Mouse (Mus musculus): Measurements from ENCODE around the gene Ttbk2. TPM values are rescaled to one million over a fixed set of nuclear protein-coding genes. Genes with fewer than 3 reads are reported as not detected.
A peak's percentile ranks its signal among the peaks of the same experiment; 100 is the strongest.

The Ttbk2 gene
- 9.9 TPM for polyA plus RNA-seq (2021)

DNA sequence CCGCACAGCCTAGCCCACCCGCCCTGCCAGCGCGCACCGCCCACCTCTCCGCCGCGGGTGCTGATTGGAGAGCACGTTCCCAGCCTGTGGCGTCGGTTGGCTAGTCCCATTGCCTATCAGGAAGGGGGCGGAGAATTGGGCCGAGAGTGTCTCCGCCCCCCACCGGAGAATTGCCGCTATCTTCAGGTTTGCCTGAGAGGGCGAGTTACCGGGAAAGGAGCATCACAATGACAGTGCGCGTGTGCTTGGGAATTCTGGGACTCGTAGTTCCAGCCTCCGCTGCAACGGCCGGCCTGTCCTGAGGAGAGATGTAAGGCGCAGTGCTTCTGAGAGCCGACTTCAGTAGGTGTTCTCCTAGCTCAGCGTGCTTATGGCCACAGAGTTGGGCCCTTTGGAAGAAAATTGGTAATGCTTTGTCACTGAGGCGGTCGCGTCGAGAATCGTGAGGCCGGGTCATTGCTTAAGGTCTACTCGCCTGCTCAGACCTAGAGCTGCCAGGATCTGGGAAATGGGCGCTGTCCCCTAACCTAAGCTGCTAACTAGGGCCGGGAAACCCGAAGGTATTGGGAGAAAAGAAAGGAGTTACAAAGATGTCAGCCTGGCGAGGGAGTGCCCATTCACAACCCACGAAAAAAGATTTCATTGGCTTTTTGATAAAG is at the start of gene Ttbk2:
Gene Ttbk2 (minus strand): TSS at position 181 of the 659 bp plus-strand sequence.
- H3K27me3 ChIP-seq: no peaks in the 10 kb centered on the region
- TF ChIP-seq CTCF (IDR thresholded peaks at IDR 0.05): no peak
- POLR2A ChIA-PET: interaction anchor here (0.6 to 0.8 kb wide), 2 partner anchors 8 to 342 kb away, joined by 3 to 4 read pairs; no protein-coding TSS in a partner anchor
- in situ Hi-C loops (cut with MboI; ENCODE audit: low pct_unique_long_range_greater_than_20kb): no loop called here
- DNase-seq (ENCODE audit: low read depth, low spot score): peak; percentile 85
- peak; percentile 98 for ATAC-seq
- CTCF ChIA-PET: no interaction called here

DNA sequence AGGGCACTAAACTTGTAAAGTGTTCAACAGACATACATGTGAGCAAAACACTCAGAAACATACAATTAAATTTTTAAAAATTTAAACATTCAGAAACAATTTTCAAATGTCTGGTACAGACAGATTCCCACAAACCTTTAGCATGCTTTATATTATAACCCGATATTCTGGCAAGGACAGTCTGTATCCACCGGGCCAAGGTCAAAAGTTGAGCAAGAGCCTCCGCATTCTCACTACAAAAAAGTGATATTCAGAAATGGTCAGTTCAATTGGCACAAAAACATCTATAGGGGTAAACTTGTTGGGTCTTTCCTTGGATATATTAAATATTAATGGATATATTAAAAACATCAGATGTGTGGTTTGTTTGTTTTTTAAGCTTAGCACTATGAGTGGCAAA is 46.0 kb upstream of the Ttbk2 start:
- ATAC-seq: no peak
- in situ Hi-C loops (cut with MboI; ENCODE audit: low pct_unique_long_range_greater_than_20kb): no loop called here
- POLR2A ChIA-PET: no interaction called here
- TF ChIP-seq CTCF (IDR thresholded peaks at IDR 0.05): no peak
- H3K27me3 ChIP-seq: no peaks in the 10 kb centered on the region
- CTCF ChIA-PET: no interaction called here
- no peak for DNase-seq (ENCODE audit: low read depth, low spot score)

DNA sequence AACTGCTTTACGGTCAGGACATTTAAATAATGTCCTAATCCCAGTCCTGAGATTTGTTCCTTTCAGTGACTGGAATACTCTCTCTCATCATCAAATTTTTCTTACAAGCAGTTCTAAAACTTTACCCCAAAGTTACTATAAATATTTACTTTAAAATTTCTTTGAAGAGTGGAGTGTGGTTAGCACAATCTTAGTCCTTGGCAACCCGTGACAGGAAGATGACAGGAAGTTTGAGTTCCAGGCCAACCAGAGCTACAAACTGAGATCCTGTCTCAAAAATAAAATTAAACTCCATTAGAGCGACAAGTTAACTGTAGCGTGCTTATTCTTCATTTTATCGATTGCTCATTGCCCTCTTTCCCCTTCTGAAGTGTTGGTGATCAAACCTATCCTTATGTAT is 37.2 kb upstream of the Ttbk2 start:
- ChIA-PET POLR2A (no interaction called here), CTCF (no interaction called here)
- no peaks in the 10 kb centered on the region for H3K27me3 ChIP-seq
- ATAC-seq (no peak), DNase-seq (ENCODE audit: low read depth, low spot score) (no peak)
- no peak for TF ChIP-seq CTCF (IDR thresholded peaks at IDR 0.05)
- in situ Hi-C loops (cut with MboI; ENCODE audit: low pct_unique_long_range_greater_than_20kb): no loop called here

GRCm38 (mm10) chr2:120873192-120873591 is 22.8 kb upstream of the Ttbk2 start:
- in situ Hi-C loops (cut with MboI; ENCODE audit: low pct_unique_long_range_greater_than_20kb): no loop called here
- ChIA-PET POLR2A (no interaction called here), CTCF (interaction anchor here (0.8 to 1.5 kb wide), 4 partner anchors 10 to 95 kb away, joined by 3 to 4 read pairs (median 3); no protein-coding TSS in a partner anchor)
- DNase-seq (ENCODE audit: low read depth, low spot score) (no peak), ATAC-seq (no peak)
- no peak for TF ChIP-seq CTCF (IDR thresholded peaks at IDR 0.05)
- H3K27me3 ChIP-seq: no peaks in the 10 kb centered on the region

DNA sequence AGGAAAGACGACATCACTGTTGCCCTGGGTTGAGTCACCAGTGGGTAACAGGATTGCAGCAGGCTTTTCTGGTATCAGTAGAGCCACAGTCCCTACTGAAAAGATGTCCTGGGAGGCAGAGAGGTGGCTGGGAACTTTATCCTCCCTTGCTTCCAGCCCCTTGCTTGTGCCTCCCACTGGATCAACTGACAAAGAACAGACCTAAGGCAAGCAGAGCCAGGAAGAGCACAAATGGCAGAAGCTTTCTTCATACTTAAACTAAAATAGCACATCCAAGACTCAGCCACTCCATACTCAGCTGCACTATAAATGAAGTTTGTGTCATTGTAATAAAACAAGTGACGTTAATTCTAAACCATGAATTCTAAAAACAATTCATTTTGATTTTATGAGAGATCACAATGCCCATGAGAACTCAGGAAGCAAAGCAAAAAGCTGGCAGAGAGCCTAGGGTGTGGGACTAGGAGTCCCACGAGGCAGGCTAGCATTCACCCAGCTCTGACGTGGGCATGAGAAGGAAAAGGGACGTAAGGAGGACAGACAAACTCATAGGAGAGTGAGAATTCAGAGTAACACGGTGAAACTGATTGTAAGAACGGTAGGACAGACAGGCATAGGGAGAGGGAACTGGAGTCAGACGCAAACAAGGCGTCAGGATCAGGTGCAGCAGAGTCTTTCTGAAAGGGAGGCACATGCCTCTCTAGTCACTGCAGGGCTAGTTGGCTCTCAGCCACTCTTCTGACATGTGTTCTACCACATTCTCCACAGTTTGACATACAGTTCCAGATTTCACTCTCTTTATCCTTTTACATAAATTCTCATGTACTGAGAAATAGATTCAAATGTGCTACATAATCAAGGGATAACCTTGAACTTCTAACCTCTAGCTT is 21.3 kb upstream of the Ttbk2 start:
- no peaks in the 10 kb centered on the region for H3K27me3 ChIP-seq
- no peak for DNase-seq (ENCODE audit: low read depth, low spot score)
- CTCF ChIA-PET: no interaction called here
- POLR2A ChIA-PET: interaction anchor here (0.7 kb wide), 1 partner anchor 9 kb away, joined by 3 read pairs; no protein-coding TSS in a partner anchor
- in situ Hi-C loops (cut with MboI; ENCODE audit: low pct_unique_long_range_greater_than_20kb): no loop called here
- TF ChIP-seq CTCF (IDR thresholded peaks at IDR 0.05): no peak
- no peak for ATAC-seq

- peak; percentile 76 for ATAC-seq
- no peaks in the 10 kb centered on the region for H3K27me3 ChIP-seq
- no peak for TF ChIP-seq CTCF (IDR thresholded peaks at IDR 0.05)
- in situ Hi-C loops (cut with MboI; ENCODE audit: low pct_unique_long_range_greater_than_20kb): loop anchor here (10.0 kb wide), 1 partner anchor 393 kb away; no protein-coding TSS in a partner anchor
- CTCF ChIA-PET: interaction anchor here (0.6 to 1.7 kb wide), 7 partner anchors 9 to 389 kb away, joined by 3 to 5 read pairs (median 3); no protein-coding TSS in a partner anchor
- POLR2A ChIA-PET: interaction anchor here (0.7 to 0.8 kb wide), 2 partner anchors 95 to 259 kb away, joined by 3 read pairs; no protein-coding TSS in a partner anchor
- DNase-seq (ENCODE audit: low read depth, low spot score): peak; percentile 22
These were observed 16.9 kb upstream of the Ttbk2 start for GRCm38 (mm10) chr2:120867336-120867735.

- no peak for ATAC-seq
- ChIA-PET POLR2A (interaction anchor here (0.7 to 0.8 kb wide), 2 partner anchors 95 to 258 kb away, joined by 3 read pairs; no protein-coding TSS in a partner anchor), CTCF (interaction anchor here (0.6 to 1.7 kb wide), 7 partner anchors 8 to 388 kb away, joined by 3 to 5 read pairs (median 3); no protein-coding TSS in a partner anchor)
- TF ChIP-seq CTCF (IDR thresholded peaks at IDR 0.05): peak; percentile 52
- in situ Hi-C loops (cut with MboI; ENCODE audit: low pct_unique_long_range_greater_than_20kb): loop anchor here (10.0 kb wide), 1 partner anchor 392 kb away; no protein-coding TSS in a partner anchor
- no peak for DNase-seq (ENCODE audit: low read depth, low spot score)
- H3K27me3 ChIP-seq: no peaks in the 10 kb centered on the region
These were observed 16.2 kb upstream of the Ttbk2 start for GRCm38 (mm10) chr2:120866561-120866960.

DNA sequence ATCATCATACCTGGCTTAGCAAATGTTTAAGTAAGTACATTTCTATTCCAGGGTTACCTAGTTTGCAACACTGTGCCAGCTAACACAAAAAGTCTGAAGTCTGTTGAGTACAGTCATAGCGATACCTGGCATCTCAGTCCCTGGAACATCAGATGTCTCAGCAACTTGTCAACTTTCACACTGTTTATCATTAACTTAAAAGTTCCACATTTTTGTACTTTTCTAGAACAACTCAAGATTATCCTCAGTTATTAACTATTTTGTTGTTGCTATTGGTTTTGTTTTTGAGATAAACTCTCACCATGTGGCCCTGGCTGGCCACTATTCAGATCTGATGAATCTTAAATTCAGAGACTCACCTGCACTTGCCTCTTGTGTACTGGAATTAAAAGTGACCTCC is 13.0 kb upstream of the Ttbk2 start:
- H3K27me3 ChIP-seq: no peaks in the 10 kb centered on the region
- no peak for TF ChIP-seq CTCF (IDR thresholded peaks at IDR 0.05)
- POLR2A ChIA-PET: no interaction called here
- ATAC-seq: no peak
- DNase-seq (ENCODE audit: low read depth, low spot score): no peak
- CTCF ChIA-PET: interaction anchor here (1.5 kb wide), 1 partner anchor 10 kb away, joined by 3 read pairs; no protein-coding TSS in a partner anchor
- in situ Hi-C loops (cut with MboI; ENCODE audit: low pct_unique_long_range_greater_than_20kb): loop anchor here (10.0 kb wide), 1 partner anchor 389 kb away; no protein-coding TSS in a partner anchor

DNA sequence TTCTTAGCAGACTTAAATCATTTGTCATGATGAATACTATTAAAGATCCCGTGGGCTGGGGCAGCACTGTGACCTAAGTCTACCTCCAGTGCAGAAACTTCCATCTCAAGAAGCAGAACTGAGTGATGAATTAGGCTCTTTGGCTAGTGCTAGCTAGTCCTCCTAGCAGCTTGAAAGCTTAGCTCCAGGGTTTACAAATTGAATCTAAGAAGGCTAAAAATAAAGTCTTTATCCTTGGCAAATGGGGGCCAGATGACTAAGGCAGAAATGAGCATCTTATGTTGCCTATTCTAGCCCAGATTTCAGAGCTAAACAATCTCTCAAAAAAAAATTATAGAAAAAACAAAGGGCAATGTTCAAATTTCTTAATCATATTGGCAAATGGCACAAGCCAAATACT is 10.3 kb upstream of the Ttbk2 start:
- POLR2A ChIA-PET: no interaction called here
- no peak for DNase-seq (ENCODE audit: low read depth, low spot score)
- no peak for TF ChIP-seq CTCF (IDR thresholded peaks at IDR 0.05)
- in situ Hi-C loops (cut with MboI; ENCODE audit: low pct_unique_long_range_greater_than_20kb): loop anchor here (10.0 kb wide), 1 partner anchor 386 kb away; no protein-coding TSS in a partner anchor
- CTCF ChIA-PET: interaction anchor here (1.2 kb wide), 1 partner anchor 13 kb away, joined by 3 read pairs; no protein-coding TSS in a partner anchor
- no peaks in the 10 kb centered on the region for H3K27me3 ChIP-seq
- no peak for ATAC-seq

GRCm38 (mm10) chr2:120858131-120858530 is 7.7 kb upstream of the Ttbk2 start:
- POLR2A ChIA-PET: interaction anchor here (1.2 kb wide), 1 partner anchor 30 kb away, joined by 4 read pairs; no protein-coding TSS in a partner anchor
- TF ChIP-seq CTCF (IDR thresholded peaks at IDR 0.05): no peak
- ATAC-seq: no peak

More at GRCm38 (mm10) chr2:120858131-120858530, 7.7 kb upstream of the Ttbk2 start:
- DNase-seq (ENCODE audit: low read depth, low spot score): no peak
- CTCF ChIA-PET: interaction anchor here (1.4 kb wide), 1 partner anchor 9 kb away, joined by 5 read pairs; no protein-coding TSS in a partner anchor
- in situ Hi-C loops (cut with MboI; ENCODE audit: low pct_unique_long_range_greater_than_20kb): no loop called here
- H3K27me3 ChIP-seq: no peaks in the 10 kb centered on the region
